Mouse (Mus musculus) liver, postnatal 0 days (tissue): Measurements from ENCODE around the gene Hist3h2ba.

Source experiments
- CTCF ChIP-seq: sonication (generic); IDR thresholded peaks from 2 replicates; pipeline ENCODE4 v1.5.1; 2016; ENCODE audit warnings: antibody characterized with exemption, low read depth
- EP300 ChIP-seq: IDR thresholded peaks from 2 replicates; pipeline ENCODE4 v1.6.1; 2016; ENCODE audit warnings: antibody characterized with exemption, low read depth, mild to moderate bottlenecking

DNA sequence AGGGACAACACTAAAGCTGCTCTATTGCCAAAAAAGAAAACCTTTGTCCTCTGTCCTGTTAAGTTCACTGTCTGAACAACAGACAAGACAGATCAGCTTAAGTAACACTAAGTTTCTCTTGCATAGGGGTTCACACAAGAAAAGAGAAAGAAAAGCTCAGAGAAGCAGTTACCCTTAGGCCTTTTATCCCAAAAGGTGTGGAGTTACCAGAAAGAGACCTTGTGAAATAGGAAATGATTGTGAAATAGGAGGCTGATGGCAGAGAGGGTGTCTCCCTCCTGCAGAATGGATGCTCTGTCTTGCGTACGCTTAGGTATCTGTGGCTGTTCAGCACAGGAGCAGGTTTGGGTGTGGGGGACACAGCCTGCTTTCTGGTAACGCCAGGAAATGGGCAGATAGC, 30.5 kb downstream of the Hist3h2ba start:
- no peak for TF ChIP-seq CTCF
- peak; percentile 32; the same call in 1 of the 2 replicates for TF ChIP-seq EP300
